Mouse (Mus musculus) midbrain, embryonic 16.5 days (tissue): Measurements from ENCODE around the gene Teddm1b. TPM values are rescaled to one million over a fixed set of nuclear protein-coding genes. Genes with fewer than 3 reads are reported as not detected.
"Not testable (repeated sequence)": the region's sequence is repeated elsewhere in the genome, so short reads cannot be mapped to it uniquely, and the experiment has no call there.

Experiments used
- ATAC-seq: fragments of 200-750 bp; cut with Nextera tagmentation; 2 replicates; pipeline ENCODE4 v1.8.0; 2017; ENCODE audit warnings: moderate TSS enrichment
- H3K27ac ChIP-seq: fragments of 300-500 bp; sonication (generic); 2 replicates; pipeline ENCODE4 v1.5.1; 2014; ENCODE audit warnings: mild to moderate bottlenecking, low read length, mixed read lengths
- H3K27me3 ChIP-seq: fragments of 300-500 bp; sonication (generic); 2 replicates; pipeline ENCODE4 v1.6.1; 2014; ENCODE audit warnings: low read depth, low read length, mixed read lengths; ENCODE audit not compliant: control insufficient read depth, insufficient read depth
- H3K36me3 ChIP-seq: fragments of 300-500 bp; sonication (generic); 2 replicates; pipeline ENCODE4 v1.6.1; 2014; ENCODE audit warnings: mild to moderate bottlenecking, low read length, moderate library complexity, mixed read lengths; ENCODE audit not compliant: control insufficient read depth, insufficient read depth
- H3K4me1 ChIP-seq: fragments of 300-500 bp; sonication (generic); 2 replicates; pipeline ENCODE4 v1.6.1; 2014; ENCODE audit warnings: mild to moderate bottlenecking, low read length, mixed read lengths; ENCODE audit not compliant: control insufficient read depth, insufficient read depth
- H3K4me2 ChIP-seq: fragments of 300-500 bp; sonication (generic); 2 replicates; pipeline ENCODE4 v1.6.1; 2014; ENCODE audit warnings: mild to moderate bottlenecking, low read length, mixed read lengths
- H3K4me3 ChIP-seq: fragments of 300-500 bp; sonication (generic); 2 replicates; pipeline ENCODE4 v1.5.1; 2014; ENCODE audit warnings: low read depth, mild to moderate bottlenecking, low read length, moderate library complexity, mixed read lengths
- H3K9ac ChIP-seq: fragments of 300-500 bp; sonication (generic); 2 replicates; pipeline ENCODE4 v1.6.1; 2014; ENCODE audit warnings: low read depth, low read length, mixed read lengths
- H3K9me3 ChIP-seq: fragments of 300-500 bp; sonication (generic); replicated peaks from 2 replicates; pipeline ENCODE4 v1.6.1; 2014; ENCODE audit warnings: mild to moderate bottlenecking, low read length, mixed read lengths; ENCODE audit not compliant: control insufficient read depth, poor library complexity, severe bottlenecking
- WGBS: fragments of 180-500 bp; shearing (Covaris S2); extraction: QIAGEN DNeasy Blood & Tissue Kit; methylation state at CpG from one replicate; pipeline ENCODE4 v1.1.7; 2014; 5-methylcytosine and 5-hydroxymethylcytosine counted together
- polyA plus RNA-seq: library from polyadenylated mRNA; unstranded; fragments of >200 nt; fragmentation: Nextera tagmentation; extraction: Ambion mirVana; gene quantifications from 2 replicates; pipeline ENCODE4 v1.2.1, GENCODE M21; 2015

Teddm1b gene
- polyA plus RNA-seq, 1 experiment from 2014 or later: 0.28 TPM

GRCm38 (mm10) chr1:153880391-153880790 lies 6.2 kb downstream of the Teddm1b start:
- H3K9ac ChIP-seq, H3K4me2 ChIP-seq, H3K9me3 ChIP-seq, H3K27ac ChIP-seq, H3K4me3 ChIP-seq, ATAC-seq, H3K4me1 ChIP-seq, H3K27me3 ChIP-seq, H3K36me3 ChIP-seq: not testable (repeated sequence)
- WGBS: 97% methylated on average over 17 of the region's 17 CpGs

GRCm38 (mm10) chr1:153886024-153886633 lies 12.0 kb downstream of the Teddm1b start:
- Histone ChIP-seq H3K36me3 (no peaks in the 10 kb centered on the region), H3K4me1 (peaks cover 3% of the 10 kb centered on the region; the same call in 1 of the 2 replicates), H3K4me3 (no peak overlapping the region), H3K9ac (0 out of 2 replicates have a peak overlapping the region, but pooled peaks have one; percentile 41), H3K9me3 (no peaks in the 10 kb centered on the region), H3K27me3 (no peaks in the 10 kb centered on the region), H3K4me2 (no peak overlapping the region), H3K27ac (0 out of 2 replicates have a peak overlapping the region, but pooled peaks have one; percentile 22)
- ATAC-seq: peak; percentile 76
- 32% methylated on average over 17 of the region's 17 CpGs for WGBS

- peaks cover 4% of the 10 kb centered on the region; the same call in 1 of the 2 replicates for H3K27me3 ChIP-seq
Observed at GRCm38 (mm10) chr1:153890121-153890520, 16.0 kb downstream of the Teddm1b start.

GRCm38 (mm10) chr1:153891442-153891841 lies 17.3 kb downstream of the Teddm1b start, which contains the start of gene Teddm1a:
Teddm1a (plus strand) TSS chr1:153891742.
- no peak within 1 kb of the TSS for H3K4me2 ChIP-seq
- ATAC-seq: no peak
- no peaks in the 10 kb centered on the region for H3K9me3 ChIP-seq
- no peaks in the 10 kb centered on the region for H3K36me3 ChIP-seq
- H3K27ac ChIP-seq: no peak within 1 kb of the TSS
- no peak within 1 kb of the TSS for H3K9ac ChIP-seq
- 70% methylated on average over 4 of the region's 4 CpGs for WGBS
- H3K4me3 ChIP-seq: no peak within 1 kb of the TSS
- H3K27me3 ChIP-seq: peaks cover 4% of the 10 kb centered on the region; the same call in 1 of the 2 replicates
- peaks cover 3% of the 10 kb centered on the region; the same call in 1 of the 2 replicates for H3K4me1 ChIP-seq

More at GRCm38 (mm10) chr1:153890121-153890520, 16.0 kb downstream of the Teddm1b start:
- H3K9me3 ChIP-seq: no peaks in the 10 kb centered on the region
- H3K4me3 ChIP-seq: no peak overlapping the region
- H3K4me2 ChIP-seq: no peak overlapping the region
- H3K9ac ChIP-seq: no peak overlapping the region
- no peaks in the 10 kb centered on the region for H3K36me3 ChIP-seq
- H3K27ac ChIP-seq: no peak overlapping the region
- no peak for ATAC-seq
- 92% methylated on average over 10 of the region's 10 CpGs for WGBS
- peaks cover 4% of the 10 kb centered on the region; the same call in 1 of the 2 replicates for H3K4me1 ChIP-seq

- Histone ChIP-seq H3K27ac (no peak overlapping the region), H3K4me3 (no peak overlapping the region), H3K36me3 (no peaks in the 10 kb centered on the region), H3K27me3 (peaks cover 4% of the 10 kb centered on the region; the same call in 1 of the 2 replicates), H3K9ac (no peak overlapping the region), H3K9me3 (no peaks in the 10 kb centered on the region), H3K4me1 (peaks cover 2% of the 10 kb centered on the region; the same call in 1 of the 2 replicates), H3K4me2 (no peak overlapping the region)
- WGBS: 79% methylated on average over 2 of the region's 2 CpGs
- ATAC-seq: no peak
Observed at GRCm38 (mm10) chr1:153893746-153894145, 19.6 kb downstream of the Teddm1b start.

GRCm38 (mm10) chr1:153894201-153894893 lies 20.2 kb downstream of the Teddm1b start:
- ATAC-seq: no peak
- Histone ChIP-seq H3K4me1 (peaks cover 2% of the 10 kb centered on the region; the same call in 1 of the 2 replicates), H3K9ac (no peak overlapping the region), H3K9me3 (no peaks in the 10 kb centered on the region), H3K4me2 (no peak overlapping the region), H3K36me3 (no peaks in the 10 kb centered on the region), H3K27me3 (peaks cover 4% of the 10 kb centered on the region; the same call in 1 of the 2 replicates), H3K4me3 (no peak overlapping the region), H3K27ac (no peak overlapping the region)
- 64% methylated on average over 8 of the region's 8 CpGs for WGBS

GRCm38 (mm10) chr1:153894979-153895378 lies 20.8 kb downstream of the Teddm1b start:
- 36% methylated on average over 5 of the region's 5 CpGs for WGBS
- peak; percentile 10; the same call in 1 of the 2 replicates for ATAC-seq
- Histone ChIP-seq H3K27me3 (peaks cover 4% of the 10 kb centered on the region; the same call in 1 of the 2 replicates), H3K4me2 (no peak overlapping the region), H3K9ac (no peak overlapping the region), H3K4me3 (no peak overlapping the region), H3K9me3 (no peaks in the 10 kb centered on the region), H3K27ac (no peak overlapping the region), H3K36me3 (no peaks in the 10 kb centered on the region), H3K4me1 (peaks cover 2% of the 10 kb centered on the region; the same call in 1 of the 2 replicates)

GRCm38 (mm10) chr1:153897196-153897595 lies 23.1 kb downstream of the Teddm1b start:
- H3K9me3 ChIP-seq: no peaks in the 10 kb centered on the region
- H3K9ac ChIP-seq: no peak overlapping the region
- no peak overlapping the region for H3K27ac ChIP-seq
- H3K36me3 ChIP-seq: no peaks in the 10 kb centered on the region
- no peak overlapping the region for H3K4me2 ChIP-seq
- no peak for ATAC-seq
- peaks cover 4% of the 10 kb centered on the region; the same call in 1 of the 2 replicates for H3K27me3 ChIP-seq
- H3K4me1 ChIP-seq: peaks cover 14% of the 10 kb centered on the region
- no peak overlapping the region for H3K4me3 ChIP-seq
- 81% methylated on average over 8 of the region's 8 CpGs for WGBS
